Mouse (Mus musculus) CH12.LX (cell line): ENCODE measurements around the gene R3hdm2. TPM values are rescaled to one million over a fixed set of nuclear protein-coding genes. Genes with fewer than 3 reads are reported as not detected.

Experiments used
- DNase-seq: peaks from one replicate; pipeline ENCODE4 v3.0.0-alpha.2; 2013; ENCODE audit errors: extremely low read depth
- H3K27ac ChIP-seq: 2 replicates; pipeline ENCODE4 v1.5.1; 2012; ENCODE audit warnings: low read depth, mild to moderate bottlenecking, control low read depth, moderate library complexity; ENCODE audit not compliant: insufficient read depth
- H3K27me3 ChIP-seq: replicated peaks from 2 replicates; pipeline ENCODE3; 2012; ENCODE audit warnings: inconsistent platforms
- H3K36me3 ChIP-seq, 2 experiments: replicated peaks in 1 of 2; 2 replicates each; pipeline versions ENCODE3 to v1.6.1; 2012; ENCODE audit warnings: inconsistent platforms in 1 of 2, low read length in 1 of 2, mild to moderate bottlenecking in 1 of 2, mixed read lengths in 1 of 2, moderate library complexity in 1 of 2; ENCODE audit not compliant: control insufficient read depth in 1 of 2, insufficient read depth in 1 of 2
- H3K4me1 ChIP-seq, 2 experiments: 2 replicates each; pipeline ENCODE4 v1.6.1; 2012; ENCODE audit warnings: inconsistent platforms in 1 of 2, moderate library complexity in 1 of 2; ENCODE audit not compliant: insufficient read depth in 2 of 2, control insufficient read depth in 1 of 2
- H3K4me2 ChIP-seq: 2 replicates; pipeline ENCODE4 v1.6.1; 2012; ENCODE audit warnings: low read depth, mild to moderate bottlenecking, control low read depth; ENCODE audit not compliant: poor library complexity, insufficient read depth, severe bottlenecking
- H3K4me3 ChIP-seq, 3 experiments: fragments of 150-350 bp in 1 of 3; sonication (generic) in 1 of 3; replicated peaks in 1 of 3; 2 replicates each; pipeline versions ENCODE3 to v1.5.1; 2011 to 2012; ENCODE audit warnings: low read depth in 2 of 3, low read length in 2 of 3, mild to moderate bottlenecking in 2 of 3, moderate library complexity in 2 of 3, control low read depth in 1 of 3, improper control_type of control experiment in 1 of 3, inconsistent platforms in 1 of 3, mixed read lengths in 1 of 3; ENCODE audit not compliant: poor library complexity in 1 of 3
- H3K79me2 ChIP-seq: replicated peaks from 2 replicates; pipeline ENCODE4 v1.6.1; 2012; ENCODE audit warnings: mild to moderate bottlenecking, moderate library complexity; ENCODE audit not compliant: control insufficient read depth, poor library complexity, insufficient read depth, severe bottlenecking; ENCODE audit errors: extremely low read depth
- H3K9ac ChIP-seq: 2 replicates; pipeline ENCODE4 v1.6.1; 2012; ENCODE audit warnings: low read depth, mild to moderate bottlenecking, control low read depth, moderate library complexity; ENCODE audit not compliant: insufficient read depth
- H3K9me3 ChIP-seq: replicated peaks from 2 replicates; pipeline ENCODE3; 2012; ENCODE audit warnings: low read length, inconsistent platforms, mixed read lengths
- CHD2 ChIP-seq: IDR thresholded peaks from 2 replicates; pipeline ENCODE4 v1.6.1; 2011; ENCODE audit warnings: low read length, improper control_type of control experiment
- E2F4 ChIP-seq: IDR thresholded peaks from 2 replicates; pipeline ENCODE4 v1.6.1; 2011; ENCODE audit warnings: low read depth, low read length, improper control_type of control experiment; ENCODE audit not compliant: insufficient replicate concordance
- ELF1 ChIP-seq: IDR thresholded peaks from 2 replicates; pipeline ENCODE4 v1.6.1; 2014; ENCODE audit warnings: low read depth, mild to moderate bottlenecking, inconsistent platforms, low read length, improper control_type of control experiment
- EP300 ChIP-seq: IDR thresholded peaks from 2 replicates; pipeline ENCODE4 v1.6.1; 2011; ENCODE audit warnings: low read length, improper control_type of control experiment
- ETS1 ChIP-seq: conservative IDR thresholded peaks from 2 replicates; pipeline ENCODE4 v1.6.1; 2012; ENCODE audit warnings: low read depth, mild to moderate bottlenecking, inconsistent platforms, low read length, improper control_type of control experiment, moderate library complexity
- GABPA ChIP-seq: IDR thresholded peaks from 2 replicates; pipeline ENCODE4 v1.6.1; 2012; ENCODE audit warnings: low read depth, low read length, improper control_type of control experiment, inconsistent platforms; ENCODE audit not compliant: insufficient replicate concordance
- HCFC1 ChIP-seq: IDR thresholded peaks from 2 replicates; pipeline ENCODE4 v1.6.1; 2012; ENCODE audit warnings: low read depth, mild to moderate bottlenecking, inconsistent platforms, low read length, improper control_type of control experiment
- IRF4 ChIP-seq: IDR thresholded peaks from 2 replicates; pipeline ENCODE4 v1.6.1; 2014; ENCODE audit warnings: low read depth, mild to moderate bottlenecking, inconsistent platforms, low read length, improper control_type of control experiment
- JUN ChIP-seq: IDR thresholded peaks from 2 replicates; pipeline ENCODE4 v1.6.1; 2011; ENCODE audit warnings: low read depth, mild to moderate bottlenecking, low read length, improper control_type of control experiment, moderate library complexity; ENCODE audit not compliant: insufficient read depth
- JUND ChIP-seq: conservative IDR thresholded peaks from 2 replicates; pipeline ENCODE4 v1.6.1; 2011; ENCODE audit warnings: low read depth, low read length, improper control_type of control experiment
- KAT2A ChIP-seq: IDR thresholded peaks from 2 replicates; pipeline ENCODE4 v1.6.1; 2012; ENCODE audit warnings: low read length, improper control_type of control experiment, inconsistent platforms; ENCODE audit not compliant: insufficient replicate concordance
- MAFK ChIP-seq: IDR thresholded peaks from 2 replicates; pipeline ENCODE4 v1.6.1; 2011; ENCODE audit warnings: low read length, improper control_type of control experiment; ENCODE audit not compliant: insufficient replicate concordance
- MAX ChIP-seq: IDR thresholded peaks from 2 replicates; pipeline ENCODE4 v1.6.1; 2011; ENCODE audit warnings: low read length, improper control_type of control experiment
- MAZ ChIP-seq: IDR thresholded peaks from 2 replicates; pipeline ENCODE4 v1.6.1; 2012; ENCODE audit warnings: low read depth, mild to moderate bottlenecking, inconsistent platforms, low read length, improper control_type of control experiment, moderate library complexity
- MEF2A ChIP-seq: IDR thresholded peaks from 2 replicates; pipeline ENCODE4 v1.6.1; 2014; ENCODE audit warnings: low read depth, mild to moderate bottlenecking, inconsistent platforms, low read length, improper control_type of control experiment, borderline replicate concordance
- NELFE ChIP-seq: IDR thresholded peaks from 2 replicates; pipeline ENCODE4 v1.6.1; 2011; ENCODE audit warnings: low read depth, low read length, improper control_type of control experiment
- PAX5 ChIP-seq: IDR thresholded peaks from 2 replicates; pipeline ENCODE4 v1.6.1; 2012; ENCODE audit warnings: low read length, inconsistent platforms, mixed read lengths
- POLR2A ChIP-seq: IDR thresholded peaks from 2 replicates; pipeline ENCODE4 v1.6.1; 2011; ENCODE audit warnings: low read depth, mild to moderate bottlenecking, improper control_type of control experiment, low read length
- RAD21 ChIP-seq: IDR thresholded peaks from 2 replicates; pipeline ENCODE4 v1.6.1; 2011; ENCODE audit warnings: low read depth, mild to moderate bottlenecking, low read length, improper control_type of control experiment, moderate library complexity
- SIN3A ChIP-seq: IDR thresholded peaks from 2 replicates; pipeline ENCODE4 v1.6.1; 2012; ENCODE audit warnings: low read length, improper control_type of control experiment, inconsistent platforms
- SMC3 ChIP-seq: IDR thresholded peaks from 2 replicates; pipeline ENCODE4 v1.6.1; 2011; ENCODE audit warnings: low read depth, low read length, improper control_type of control experiment
- TBP ChIP-seq: conservative IDR thresholded peaks from 2 replicates; pipeline ENCODE4 v1.6.1; 2011; ENCODE audit warnings: low read depth, low read length, improper control_type of control experiment
- TCF12 ChIP-seq: IDR thresholded peaks from 2 replicates; pipeline ENCODE4 v1.6.1; 2014; ENCODE audit warnings: low read depth, mild to moderate bottlenecking, inconsistent platforms, low read length, improper control_type of control experiment
- UBTF ChIP-seq: IDR thresholded peaks from 2 replicates; pipeline ENCODE4 v1.6.1; 2012; ENCODE audit warnings: low read depth, mild to moderate bottlenecking, inconsistent platforms, low read length, improper control_type of control experiment, moderate library complexity
- USF1 ChIP-seq: IDR thresholded peaks from 2 replicates; pipeline ENCODE4 v1.6.1; 2014; ENCODE audit warnings: low read depth, mild to moderate bottlenecking, inconsistent platforms, low read length, improper control_type of control experiment
- ZC3H11A ChIP-seq: IDR thresholded peaks from 2 replicates; pipeline ENCODE4 v1.6.1; 2012; ENCODE audit warnings: low read depth, mild to moderate bottlenecking, inconsistent platforms, low read length, improper control_type of control experiment
- ZKSCAN1 ChIP-seq: IDR thresholded peaks from 2 replicates; pipeline ENCODE4 v1.6.1; 2012; ENCODE audit warnings: low read depth, inconsistent platforms, low read length, improper control_type of control experiment, borderline replicate concordance
- ZNF384 ChIP-seq: IDR thresholded peaks from 2 replicates; pipeline ENCODE4 v1.6.1; 2012; ENCODE audit warnings: low read depth, low read length, improper control_type of control experiment, inconsistent platforms
- dilution Hi-C: fragments of 300-500 bp; cut with MboI; formaldehyde crosslinking; loops from 2 replicates; pipeline ENCODE4 v1.14.3; 2020; ENCODE audit warnings: low sequenced_read_pairs; ENCODE audit not compliant: extremely low pct_unique_long_range_greater_than_20kb, extremely low pct_ligation_motif_present
- in situ Hi-C: fragments of 300-500 bp; cut with MboI; formaldehyde crosslinking; loops from 3 replicates; pipeline ENCODE4 v1.14.3; 2019; ENCODE audit warnings: low sequenced_read_pairs, low pct_ligation_motif_present, low pct_unique_long_range_greater_than_20kb, mixed read lengths
- polyA plus RNA-seq: library from polyadenylated mRNA; unstranded; fragments of >175 nt; gene quantifications from 2 replicates; pipeline ENCODE4 v1.2.1, GENCODE M21; 2012; ENCODE audit warnings: low read depth; ENCODE audit not compliant: insufficient read length
- total RNA-seq, 2 experiments: library from RNA; depleted of rRNA; stranded (reverse); fragments of 300-350 nt in 1 of 2; fragments of >200 nt in 1 of 2; gene quantifications; 2 replicates each; pipeline ENCODE4 v1.2.3; 2012 to 2014

R3hdm2 gene
- total and polyA plus RNA-seq, 3 experiments: 7.0 to 23.6 (median 8.7) TPM

DNA sequence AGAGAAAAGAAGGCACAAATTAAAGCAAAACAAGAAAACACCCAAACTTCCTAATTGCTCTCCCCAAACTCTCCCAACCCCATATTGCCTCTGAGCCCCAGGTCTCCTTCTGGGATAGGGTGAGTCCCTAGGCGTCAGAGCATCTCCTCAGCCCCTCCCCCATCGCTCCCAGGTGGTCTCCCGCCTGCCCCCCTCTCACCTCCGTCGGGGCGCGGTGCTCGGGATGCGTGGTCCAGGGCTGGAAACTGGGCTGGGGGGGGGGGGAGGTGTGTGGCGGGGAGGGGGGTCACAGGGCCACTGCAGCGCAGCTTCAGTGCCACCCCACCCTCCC is 38.8 kb upstream of the R3hdm2 start:
- DNase-seq: no peak
- in situ Hi-C loops: no loop called here
- Histone ChIP-seq H3K27ac (no peak overlapping the region), H3K4me1 (peaks cover 0 to 31% of the 10 kb centered on the region in 2 experiments; a peak in 2 of 4 replicates), H3K4me2 (peak overlapping the region; percentile 90), H3K36me3 (no peaks in the 10 kb centered on the region), H3K9ac (no peak overlapping the region), H3K27me3 (peaks cover 42% of the 10 kb centered on the region), H3K79me2 (no peaks in the 10 kb centered on the region), H3K9me3 (peaks cover 8% of the 10 kb centered on the region), H3K4me3 (peak overlapping the region in 1 of 3 experiments; percentile 46)
- no peak for TF ChIP-seq GABPA
- TF ChIP-seq CHD2: no peak
- TF ChIP-seq JUN: no peak
- no peak for TF ChIP-seq MEF2A
- TF ChIP-seq IRF4: no peak
- no peak for TF ChIP-seq SIN3A
- TF ChIP-seq JUND: no peak
- no peak for TF ChIP-seq ELF1
- TF ChIP-seq TCF12: no peak
- TF ChIP-seq ZC3H11A: no peak
- TF ChIP-seq TBP: no peak
- no peak for TF ChIP-seq USF1
- no peak for TF ChIP-seq RAD21
- TF ChIP-seq POLR2A: no peak
- no peak for TF ChIP-seq ZNF384
- no peak for TF ChIP-seq UBTF
- no peak for TF ChIP-seq EP300
- TF ChIP-seq KAT2A: no peak
- TF ChIP-seq HCFC1: no peak
- dilution Hi-C loops: no loop called here

DNA sequence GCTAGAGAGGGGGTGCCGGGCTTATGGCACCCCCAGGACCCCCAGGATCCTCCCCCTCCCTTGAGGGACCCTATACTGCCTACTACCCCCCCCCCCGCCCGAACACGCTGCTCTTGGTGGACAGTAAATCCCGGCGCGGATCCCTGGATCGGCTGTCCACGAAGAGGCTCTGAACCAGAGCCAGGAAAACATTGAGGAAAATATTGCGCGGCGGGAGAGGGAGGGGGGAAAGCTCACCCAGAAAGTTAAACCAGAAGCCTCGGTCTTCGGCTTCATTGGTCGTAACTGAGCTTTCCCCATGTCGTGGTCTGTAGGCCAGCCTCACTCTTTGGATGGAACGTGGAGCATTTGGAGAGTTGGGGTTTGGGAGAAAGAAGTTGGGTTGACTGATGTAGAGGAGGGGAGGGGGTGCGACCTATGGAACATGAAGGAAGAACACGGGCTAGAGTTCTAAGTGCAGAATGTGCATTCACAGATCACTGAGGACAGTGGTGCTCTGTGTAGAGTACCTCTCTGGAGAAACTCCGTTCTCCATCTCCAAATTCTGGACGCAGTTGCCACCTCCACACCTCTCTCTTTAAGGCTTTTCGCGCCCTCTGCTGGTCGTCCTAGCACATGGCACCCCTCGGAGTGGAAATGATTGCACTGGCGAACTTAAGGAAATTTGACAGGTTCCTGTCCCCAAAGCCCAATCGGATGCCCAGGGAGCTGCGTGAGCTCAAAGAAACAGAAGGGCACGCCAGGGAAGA is 38.1 kb upstream of the R3hdm2 start, which contains the start of gene Gli1:
Gene Gli1 (minus strand): TSS at position 84 of the 749 bp plus-strand sequence.
- DNase-seq: peak; percentile 90
- H3K79me2 ChIP-seq: no peaks in the 10 kb centered on the region
- peak within 1 kb of the TSS in 1 of 3 experiments; percentile 46 for H3K4me3 ChIP-seq
- H3K36me3 ChIP-seq: no peaks in the 10 kb centered on the region
- peaks cover 42% of the 10 kb centered on the region for H3K27me3 ChIP-seq
- dilution Hi-C loops (no loop called here), in situ Hi-C loops (no loop called here)
- no peak within 1 kb of the TSS for H3K9ac ChIP-seq
- H3K27ac ChIP-seq: no peak within 1 kb of the TSS
- H3K4me1 ChIP-seq: peaks cover 0 to 31% of the 10 kb centered on the region in 2 experiments; a peak in 2 of 4 replicates
- peak within 1 kb of the TSS; percentile 90 for H3K4me2 ChIP-seq
- H3K9me3 ChIP-seq: peaks cover 8% of the 10 kb centered on the region
- TF ChIP-seq E2F4 (no peak), ZKSCAN1 (no peak), TCF12 (no peak), HCFC1 (no peak), MAZ (peak; percentile 42), POLR2A (no peak), GABPA (no peak), NELFE (no peak), ETS1 (no peak), IRF4 (0 out of 2 replicates have a peak, but pooled peaks have one; percentile 12), RAD21 (peak; percentile 77), ZC3H11A (no peak), SMC3 (peak; percentile 71), MAX (peak; percentile 88), SIN3A (peak; percentile 65; the same call in 1 of the 2 replicates), CHD2 (no peak), KAT2A (no peak), ELF1 (no peak), MEF2A (no peak), PAX5 (no peak), USF1 (no peak), JUN (no peak), MAFK (no peak), JUND (no peak), TBP (no peak)
